In the genomic region with DNA sequence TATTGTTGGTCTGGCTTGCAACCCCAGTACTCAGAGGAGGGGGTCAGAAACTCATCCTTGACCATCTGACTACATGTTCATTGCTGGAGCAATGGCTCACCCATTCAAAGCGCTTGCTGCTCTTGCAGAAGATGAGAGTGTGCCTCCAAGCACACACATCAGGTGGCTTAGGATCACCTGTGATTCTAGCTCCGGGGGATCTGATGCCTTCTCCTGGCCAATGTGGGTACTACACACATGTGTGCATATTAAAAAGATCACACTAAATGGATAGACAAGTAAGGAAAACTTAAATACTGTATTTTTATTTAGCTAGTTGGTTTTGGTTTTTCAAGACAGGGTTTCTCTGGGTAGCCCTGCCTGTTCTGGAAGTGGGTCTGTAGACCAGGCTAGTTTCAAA, we compare ENCODE assay signal across 29 mouse cellular contexts. TPM values are rescaled to one million over a fixed set of nuclear protein-coding genes. Genes with fewer than 3 reads are reported as not detected.
DNase-seq lines count a peak whose midpoint lies in the region; ATAC-seq and TF ChIP-seq lines count a peak whose summit lies in the region.
"Had no signal": no experiment of that assay in that cellular context is flagged by ENCODE, and none has a peak within 500 bp of the region (broad histone marks: within the 10 kb centered on the region; RNA-seq: fewer than 3 reads in every experiment).

No protein-coding gene starts in this region.

- no peak overlapping the region for H3K9ac ChIP-seq in forebrain, postnatal 0 days
- no peak overlapping the region for H3K9ac ChIP-seq in CH12.LX (ENCODE audit: insufficient read depth, low read depth)
- H3K9ac ChIP-seq: forebrain, embryonic 13.5 days; heart, embryonic 13.5 days; hindbrain, embryonic 14.5 days; intestine, embryonic 15.5 days; liver, embryonic 13.5 days; midbrain, embryonic 12.5 days had no signal

- ATAC-seq in forebrain, postnatal 0 days: no peak
- ATAC-seq: forebrain, embryonic 13.5 days; intestine, embryonic 15.5 days; Patski had no signal

- TF ChIP-seq EP300 in CH12.LX (IDR thresholded peaks at IDR 0.05; ENCODE audit: low read length): no peak

- H3K4me3 ChIP-seq in forebrain, postnatal 0 days (ENCODE audit: low read depth, low read length): no peak overlapping the region
- no peak overlapping the region for H3K4me3 ChIP-seq in forebrain, embryonic 10.5 days
- no peak overlapping the region for H3K4me3 ChIP-seq in left cerebral cortex, adult 2 months
- no peak overlapping the region for H3K4me3 ChIP-seq in CH12.LX (replicated peaks in 1 of 3; ENCODE audit: low read depth in 2 of 3, low read length in 2 of 3, poor library complexity in 1 of 3)
- no peak overlapping the region for H3K4me3 ChIP-seq in bone marrow macrophage, adult 2 months (ENCODE audit: insufficient read depth, low read length)
- H3K4me3 ChIP-seq: forebrain, embryonic 13.5 days; heart, embryonic 13.5 days; intestine, embryonic 15.5 days; liver, embryonic 13.5 days; midbrain, embryonic 12.5 days; neural tube, embryonic 13.5 days had no signal

- no peak for DNase-seq in forebrain, postnatal 0 days
- DNase-seq in forebrain, embryonic 10.5 days (ENCODE audit: extremely low spot score, low spot score): no peak
- no peak for DNase-seq in left cerebral cortex, adult 2 months (ENCODE audit: extremely low spot score in 1 of 2, low spot score in 2 of 2)
- no peak for DNase-seq in left cerebral cortex, adult 9 months (ENCODE audit: low spot score in 2 of 2)
- DNase-seq in CH12.LX (ENCODE audit: extremely low read depth): no peak
- DNase-seq in gastrocnemius, postnatal 4 days (ENCODE audit: low spot score in 2 of 2): no peak
- DNase-seq in left cerebral cortex, postnatal 4 days: no peak
- DNase-seq: adrenal gland, postnatal 36 days; cerebellum, adult 9-10 months; gastrocnemius, postnatal 25 days; liver, embryonic 13.5 days; lung, postnatal 10 days; thymus, postnatal 36 days had no signal

- H3K79me2 ChIP-seq in CH12.LX (replicated peaks; ENCODE audit: control insufficient read depth, extremely low read depth, insufficient read depth, poor library complexity, severe bottlenecking): no peaks in the 10 kb centered on the region

- no peaks in the 10 kb centered on the region for H3K9me3 ChIP-seq in forebrain, postnatal 0 days (ENCODE audit: low read length)
- H3K9me3 ChIP-seq in forebrain, embryonic 10.5 days: no peaks in the 10 kb centered on the region
- H3K9me3 ChIP-seq in CH12.LX (replicated peaks; ENCODE audit: low read length): no peaks in the 10 kb centered on the region
- H3K9me3 ChIP-seq: forebrain, embryonic 13.5 days; heart, embryonic 13.5 days; intestine, embryonic 15.5 days; liver, embryonic 13.5 days; midbrain, embryonic 12.5 days; neural tube, embryonic 13.5 days had no signal

- no peak for TF ChIP-seq RAD21 in CH12.LX (IDR thresholded peaks at IDR 0.05; ENCODE audit: low read depth, low read length)

- dilution Hi-C loops in CH12.LX (cut with MboI; ENCODE audit: extremely low pct_ligation_motif_present, extremely low pct_unique_long_range_greater_than_20kb, low sequenced_read_pairs): no loop called here

- TF ChIP-seq CTCF in forebrain, postnatal 0 days (IDR thresholded peaks at IDR 0.05; ENCODE audit: low read depth): peak; percentile 35
- TF ChIP-seq CTCF in left cerebral cortex, adult 2 months (IDR thresholded peaks at IDR 0.05): peak; percentile 28
- peak; percentile 28 to 31; a peak in 2 of 4 replicates for TF ChIP-seq CTCF in CH12.LX (conservative IDR thresholded peaks at IDR 0.05 in 1 of 2, IDR thresholded peaks at IDR 0.05 in 1 of 2; ENCODE audit: low read depth in 2 of 2, low read length in 2 of 2)
- peak; percentile 18; the same call in 1 of the 2 replicates for TF ChIP-seq CTCF in bone marrow macrophage, adult 2 months (IDR thresholded peaks at IDR 0.05; ENCODE audit: low read depth, low read length)

- no peak overlapping the region for H3K4me2 ChIP-seq in forebrain, postnatal 0 days (ENCODE audit: low read depth)
- H3K4me2 ChIP-seq in CH12.LX (ENCODE audit: insufficient read depth, low read depth, poor library complexity, severe bottlenecking): no peak overlapping the region
- H3K4me2 ChIP-seq: forebrain, embryonic 13.5 days; heart, embryonic 13.5 days; hindbrain, embryonic 14.5 days; intestine, embryonic 15.5 days; liver, embryonic 13.5 days; midbrain, embryonic 12.5 days; neural tube, embryonic 13.5 days had no signal

- intact Hi-C loops in left cerebral cortex, adult 2 months (cut with DNase I): no loop called here
- intact Hi-C loops in left cerebral cortex, postnatal 4 days (cut with DNase I): no loop called here

- H3K27me3 ChIP-seq in forebrain, postnatal 0 days (ENCODE audit: insufficient read depth, low read length): no peaks in the 10 kb centered on the region
- peaks cover 22% of the 10 kb centered on the region for H3K27me3 ChIP-seq in forebrain, embryonic 10.5 days (ENCODE audit: poor library complexity, severe bottlenecking)
- H3K27me3 ChIP-seq in CH12.LX (replicated peaks): no peaks in the 10 kb centered on the region
- H3K27me3 ChIP-seq: forebrain, embryonic 13.5 days; neural tube, embryonic 13.5 days; Patski had no signal

- TF ChIP-seq POLR2A in CH12.LX (IDR thresholded peaks at IDR 0.05; ENCODE audit: low read depth, low read length): no peak
- no peak for TF ChIP-seq POLR2A in bone marrow macrophage, adult 2 months (IDR thresholded peaks at IDR 0.05; ENCODE audit: borderline replicate concordance, low read depth, low read length)

- H3K4me1 ChIP-seq in forebrain, postnatal 0 days (ENCODE audit: insufficient read depth): 0 out of 2 replicates have a peak, but pooled peaks cover 4% of the 10 kb centered on the region
- H3K4me1 ChIP-seq in forebrain, embryonic 10.5 days: peaks cover 47% of the 10 kb centered on the region
- H3K4me1 ChIP-seq in CH12.LX (ENCODE audit: control insufficient read depth in 1 of 2, insufficient read depth in 2 of 2): peaks cover 12 to 41% of the 10 kb centered on the region in 2 experiments
- H3K4me1 ChIP-seq in bone marrow macrophage, adult 2 months (ENCODE audit: control insufficient read depth, insufficient read depth, low read length): peaks cover 4% of the 10 kb centered on the region

- 98% methylated on average over 2 of the region's 2 CpGs for WGBS in forebrain, postnatal 0 days
- WGBS in forebrain, embryonic 10.5 days: 94% methylated on average over 2 of the region's 2 CpGs

- in situ Hi-C loops in CH12.LX (cut with MboI; ENCODE audit: low pct_ligation_motif_present, low pct_unique_long_range_greater_than_20kb, low sequenced_read_pairs): no loop called here

- H3K27ac ChIP-seq in forebrain, postnatal 0 days (ENCODE audit: low read depth, low read length): no peak overlapping the region
- no peak overlapping the region for H3K27ac ChIP-seq in forebrain, embryonic 10.5 days
- H3K27ac ChIP-seq in left cerebral cortex, adult 2 months: no peak overlapping the region
- H3K27ac ChIP-seq in CH12.LX (ENCODE audit: insufficient read depth, low read depth): no peak overlapping the region
- H3K27ac ChIP-seq in bone marrow macrophage, adult 2 months (ENCODE audit: insufficient read depth, low read depth, low read length): no peak overlapping the region
- H3K27ac ChIP-seq: forebrain, embryonic 13.5 days; heart, embryonic 13.5 days; hindbrain, embryonic 14.5 days; intestine, embryonic 15.5 days; liver, embryonic 13.5 days; midbrain, embryonic 12.5 days; neural tube, embryonic 13.5 days had no signal

- peaks cover 6% of the 10 kb centered on the region; the same call in 1 of the 2 replicates for H3K36me3 ChIP-seq in forebrain, postnatal 0 days (ENCODE audit: insufficient read depth)
- H3K36me3 ChIP-seq in forebrain, embryonic 10.5 days (replicated peaks): no peaks in the 10 kb centered on the region
- H3K36me3 ChIP-seq in CH12.LX (replicated peaks in 1 of 2; ENCODE audit: control insufficient read depth in 1 of 2, insufficient read depth in 1 of 2, low read length in 1 of 2): no peaks in the 10 kb centered on the region
- H3K36me3 ChIP-seq: heart, embryonic 13.5 days; intestine, embryonic 15.5 days; liver, embryonic 13.5 days; midbrain, embryonic 12.5 days had no signal

RNA-seq across cellular contexts. Expression of gene Csdc2, which starts 4.5 kb away (rescaled TPM):
- total RNA-seq in forebrain, postnatal 0 days (2014; rRNA removed): 88.9 and 118 TPM in 2 replicates
- polyA plus RNA-seq in forebrain, postnatal 0 days (2015; fragmentation: Nextera tagmentation; extraction: Ambion mirVana): 178 and 273 TPM in 2 replicates
- 9.2 and 10.7 TPM in 2 replicates for polyA plus RNA-seq in forebrain, embryonic 10.5 days (2016; fragmentation: Nextera tagmentation; extraction: Ambion mirVana)
- 10 to 100 TPM; 91.2 to 97.6 TPM for total RNA-seq in left cerebral cortex, adult 2 months (2021)
- total RNA-seq in CH12.LX (2012; rRNA removed) (0.08 and 0.13 TPM in 2 replicates), CH12.LX (2014; rRNA removed) (not detected in 2 replicates)
- polyA plus RNA-seq in CH12.LX (2012; ENCODE audit: insufficient read length, low read depth): 0.43 and 0.45 TPM in 2 replicates
- 0.29 TPM in 1 of 2 replicates, not detected in the other for polyA plus RNA-seq in bone marrow macrophage, adult 2 months (2012; ENCODE audit: insufficient read depth, insufficient read length, missing spikeins)
- total RNA-seq in gastrocnemius, postnatal 4 days (2021): 1 to 10 TPM; 9.1 to 9.4 TPM
- total RNA-seq in left cerebral cortex, postnatal 4 days (2021): 100 to 1,000 TPM; 191 to 201 TPM
- total RNA-seq: common myeloid progenitor, adult 5-6 weeks; megakaryocyte progenitor cell, adult 5-6 weeks had no signal

RNA-seq across cellular contexts. Expression of gene Polr3h, which starts 15.0 kb away (rescaled TPM):
- 52.8 and 62.5 TPM in 2 replicates for total RNA-seq in forebrain, postnatal 0 days (2014; rRNA removed)
- 105 and 113 TPM in 2 replicates for polyA plus RNA-seq in forebrain, postnatal 0 days (2015; fragmentation: Nextera tagmentation; extraction: Ambion mirVana)
- 84.0 and 90.8 TPM in 2 replicates for polyA plus RNA-seq in forebrain, embryonic 10.5 days (2016; fragmentation: Nextera tagmentation; extraction: Ambion mirVana)
- total RNA-seq in left cerebral cortex, adult 2 months (2021): 10 to 100 TPM; 50.1 to 56.8 TPM
- total RNA-seq in CH12.LX (2012; rRNA removed) (59.3 and 64.9 TPM in 2 replicates), CH12.LX (2014; rRNA removed) (40.5 and 40.7 TPM in 2 replicates)
- 153 and 224 TPM in 2 replicates for polyA plus RNA-seq in CH12.LX (2012; ENCODE audit: insufficient read length, low read depth)
- polyA plus RNA-seq in bone marrow macrophage, adult 2 months (2012; ENCODE audit: insufficient read depth, insufficient read length, missing spikeins): 6.0 and 6.8 TPM in 2 replicates
- total RNA-seq in gastrocnemius, postnatal 4 days (2021): 10 to 100 TPM; 14.1 to 16.5 TPM
- 10 to 100 TPM; 45.7 to 48.1 TPM for total RNA-seq in left cerebral cortex, postnatal 4 days (2021)

RNA-seq across cellular contexts. Expression of gene Pmm1, which starts 19.7 kb away (rescaled TPM):
- 162 and 181 TPM in 2 replicates for total RNA-seq in forebrain, postnatal 0 days (2014; rRNA removed)
- 132 and 140 TPM in 2 replicates for polyA plus RNA-seq in forebrain, postnatal 0 days (2015; fragmentation: Nextera tagmentation; extraction: Ambion mirVana)
- polyA plus RNA-seq in forebrain, embryonic 10.5 days (2016; fragmentation: Nextera tagmentation; extraction: Ambion mirVana): 37.1 and 39.3 TPM in 2 replicates
- 100 to 1,000 TPM; 199 to 206 TPM for total RNA-seq in left cerebral cortex, adult 2 months (2021)
- total RNA-seq in CH12.LX (2012; rRNA removed) (120 and 128 TPM in 2 replicates), CH12.LX (2014; rRNA removed) (48.3 and 51.8 TPM in 2 replicates)
- 140 and 153 TPM in 2 replicates for polyA plus RNA-seq in CH12.LX (2012; ENCODE audit: insufficient read length, low read depth)
- polyA plus RNA-seq in bone marrow macrophage, adult 2 months (2012; ENCODE audit: insufficient read depth, insufficient read length, missing spikeins): 16.7 and 20.7 TPM in 2 replicates
- 10 to 100 TPM; 20.3 to 21.6 TPM for total RNA-seq in gastrocnemius, postnatal 4 days (2021)
- 100 to 1,000 TPM; 138 to 140 TPM for total RNA-seq in left cerebral cortex, postnatal 4 days (2021)

RNA-seq across cellular contexts. Expression of gene 1700029P11Rik, which starts 39.3 kb away (rescaled TPM):
- not detected in 2 replicates for total RNA-seq in forebrain, postnatal 0 days (2014; rRNA removed)
- polyA plus RNA-seq in forebrain, postnatal 0 days (2015; fragmentation: Nextera tagmentation; extraction: Ambion mirVana): not detected in 2 replicates
- polyA plus RNA-seq in forebrain, embryonic 10.5 days (2016; fragmentation: Nextera tagmentation; extraction: Ambion mirVana): not detected in 2 replicates
- total RNA-seq in left cerebral cortex, adult 2 months (2021): not detected
- total RNA-seq in CH12.LX (2012; rRNA removed) (not detected in 2 replicates), CH12.LX (2014; rRNA removed) (not detected in 2 replicates)
- not detected in 2 replicates for polyA plus RNA-seq in CH12.LX (2012; ENCODE audit: insufficient read length, low read depth)
- not detected in 2 replicates for polyA plus RNA-seq in bone marrow macrophage, adult 2 months (2012; ENCODE audit: insufficient read depth, insufficient read length, missing spikeins)
- not detected for total RNA-seq in gastrocnemius, postnatal 4 days (2021)
- not detected for total RNA-seq in left cerebral cortex, postnatal 4 days (2021)
- total RNA-seq: adrenal gland, postnatal 36 days; common myeloid progenitor, adult 5-6 weeks; gastrocnemius, postnatal 25 days; heart, postnatal 25 days; layer of hippocampus, adult 18-20 months; left cerebral cortex, adult 18-20 months; megakaryocyte progenitor cell, adult 5-6 weeks had no signal
- polyA plus RNA-seq: embryonic facial prominence, embryonic 11.5 days; forebrain, embryonic 13.5 days; heart, embryonic 13.5 days; hindbrain, embryonic 14.5 days; intestine, embryonic 15.5 days; kidney, embryonic 16.5 days; limb, embryonic 11.5 days; liver, embryonic 13.5 days; midbrain, embryonic 12.5 days; neural tube, embryonic 13.5 days; Patski had no signal

RNA-seq across cellular contexts. Expression of gene Xrcc6, which starts 46.6 kb away (rescaled TPM):
- total RNA-seq in forebrain, postnatal 0 days (2014; rRNA removed): 28.4 and 34.8 TPM in 2 replicates
- 25.6 and 29.5 TPM in 2 replicates for polyA plus RNA-seq in forebrain, postnatal 0 days (2015; fragmentation: Nextera tagmentation; extraction: Ambion mirVana)
- 90.8 and 94.9 TPM in 2 replicates for polyA plus RNA-seq in forebrain, embryonic 10.5 days (2016; fragmentation: Nextera tagmentation; extraction: Ambion mirVana)
- total RNA-seq in left cerebral cortex, adult 2 months (2021): 10 to 100 TPM; 22.5 to 29.7 TPM
- 67.3 and 80.0 TPM in 2 replicates for total RNA-seq in CH12.LX (2012; rRNA removed)
- 79.5 and 83.5 TPM in 2 replicates for total RNA-seq in CH12.LX (2014; rRNA removed)
- 80.8 and 94.0 TPM in 2 replicates for polyA plus RNA-seq in CH12.LX (2012; ENCODE audit: insufficient read length, low read depth)
- 20.0 and 21.0 TPM in 2 replicates for polyA plus RNA-seq in bone marrow macrophage, adult 2 months (2012; ENCODE audit: insufficient read depth, insufficient read length, missing spikeins)
- 10 to 100 TPM; 26.2 to 28.6 TPM for total RNA-seq in gastrocnemius, postnatal 4 days (2021)
- total RNA-seq in left cerebral cortex, postnatal 4 days (2021): 10 to 100 TPM; 28.3 to 28.7 TPM

Comparison
In these comparisons a context has a peak if more than half of its experiments do, and no peak if none do; other contexts are left out.
1. RNA of gene Csdc2, which starts 4.5 kb away (total RNA-seq): 191 to 201 TPM in left cerebral cortex, postnatal 4 days, 88.9 to 118 TPM in forebrain, postnatal 0 days, 91.2 to 97.6 TPM in left cerebral cortex, adult 2 months and 9.1 to 9.4 TPM in gastrocnemius, postnatal 4 days; 0.08 to 0.13 TPM in CH12.LX; every median in the first group is over 4 times any median in the second.
2. Peak in every context shown above with its lines, with median percentiles within 50 percentile points of each other: CTCF ChIP-seq.